Mouse (Mus musculus) kidney, adult 8-10 months (tissue): ENCODE measurements around the gene Gba2.
A peak's percentile ranks its signal among the peaks of the same experiment; 100 is the strongest.
"Not testable (repeated sequence)": the region's sequence is repeated elsewhere in the genome, so short reads cannot be mapped to it uniquely, and the experiment has no call there.

ENCODE experiments used
- DNase-seq, 2 experiments: peaks; one replicate each; pipeline ENCODE4 v3.0.0; 2022

The Gba2 gene

DNA sequence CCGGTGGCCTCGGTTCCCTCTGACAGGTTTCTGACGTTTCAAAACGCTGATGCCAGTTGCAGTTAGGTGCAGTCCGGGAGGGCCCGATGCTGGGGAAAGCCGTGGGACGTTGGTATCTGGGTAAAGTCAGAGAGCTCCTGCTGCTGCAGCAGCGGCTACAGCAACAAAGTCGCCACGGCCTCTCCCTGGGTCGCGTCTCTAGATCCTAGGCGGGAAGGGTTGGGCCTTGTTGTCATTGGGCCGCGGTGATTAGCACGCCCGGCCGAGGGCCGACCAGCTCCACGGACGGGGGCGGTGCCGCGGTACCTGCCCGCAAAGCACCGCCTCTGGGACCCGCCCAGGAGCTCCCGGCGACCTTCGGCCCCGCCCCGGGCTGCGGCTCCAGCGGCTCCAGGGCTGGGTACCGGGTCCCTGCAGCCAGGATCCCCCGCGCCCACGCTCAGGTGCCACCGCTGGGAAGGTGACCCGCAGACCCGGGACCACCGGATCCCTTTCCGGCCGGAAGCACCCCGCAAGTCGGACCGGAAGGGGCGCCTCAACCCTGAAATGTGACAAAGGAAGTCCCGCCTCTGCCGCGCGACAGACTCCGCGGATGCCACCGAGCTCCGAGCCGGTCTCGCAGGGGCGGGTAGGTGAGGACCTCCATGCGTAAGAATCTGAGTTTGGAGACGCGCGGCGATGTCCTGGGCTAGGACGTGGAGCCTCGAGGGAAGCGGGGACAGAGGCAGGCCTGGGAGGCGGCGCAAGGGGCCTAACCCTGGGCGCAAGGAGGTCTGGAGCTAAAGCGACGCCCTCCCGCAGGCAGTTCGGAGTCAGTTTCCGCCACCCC lies at the start of gene Gba2, which contains the start of gene Rgp1:
Gene Gba2, minus strand, starts transcription at position 498 of the 829 bp plus-strand sequence.
Gene Rgp1, plus strand, starts transcription at position 340 of the 829 bp plus-strand sequence.
- peak; percentile 91 to 93 for DNase-seq

DNA sequence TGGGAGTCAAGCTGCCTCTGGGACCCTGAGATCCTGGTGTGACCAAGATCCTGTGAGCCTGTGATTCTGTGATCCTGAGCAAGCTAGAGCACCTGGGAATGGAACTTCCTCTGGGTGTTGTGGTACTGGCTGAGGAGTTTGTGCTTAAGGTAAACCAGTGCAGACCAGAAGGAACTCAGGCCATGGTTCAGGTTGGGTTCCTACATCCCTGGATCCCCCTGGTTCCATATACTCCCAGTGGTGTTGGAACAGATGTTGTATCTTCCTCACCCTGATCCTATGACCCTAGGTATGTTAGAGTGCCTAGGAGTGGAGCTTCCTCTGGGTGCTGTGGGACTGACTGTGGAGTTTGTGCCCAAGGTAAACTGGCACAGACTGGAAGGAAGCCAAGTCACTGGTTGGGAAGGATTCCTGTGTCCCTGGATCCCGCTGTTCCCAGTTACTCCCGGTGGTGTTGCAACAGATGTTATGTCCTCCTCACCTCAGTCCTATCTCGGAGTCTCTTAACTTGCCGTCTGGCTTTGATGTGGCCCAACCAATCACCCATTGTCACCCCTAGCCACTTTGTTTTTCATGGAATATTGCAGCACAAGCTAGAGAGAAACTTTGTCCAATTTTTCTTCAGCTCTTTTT lies 41.6 kb upstream of the Gba2 start:
- DNase-seq, result no peak

DNA sequence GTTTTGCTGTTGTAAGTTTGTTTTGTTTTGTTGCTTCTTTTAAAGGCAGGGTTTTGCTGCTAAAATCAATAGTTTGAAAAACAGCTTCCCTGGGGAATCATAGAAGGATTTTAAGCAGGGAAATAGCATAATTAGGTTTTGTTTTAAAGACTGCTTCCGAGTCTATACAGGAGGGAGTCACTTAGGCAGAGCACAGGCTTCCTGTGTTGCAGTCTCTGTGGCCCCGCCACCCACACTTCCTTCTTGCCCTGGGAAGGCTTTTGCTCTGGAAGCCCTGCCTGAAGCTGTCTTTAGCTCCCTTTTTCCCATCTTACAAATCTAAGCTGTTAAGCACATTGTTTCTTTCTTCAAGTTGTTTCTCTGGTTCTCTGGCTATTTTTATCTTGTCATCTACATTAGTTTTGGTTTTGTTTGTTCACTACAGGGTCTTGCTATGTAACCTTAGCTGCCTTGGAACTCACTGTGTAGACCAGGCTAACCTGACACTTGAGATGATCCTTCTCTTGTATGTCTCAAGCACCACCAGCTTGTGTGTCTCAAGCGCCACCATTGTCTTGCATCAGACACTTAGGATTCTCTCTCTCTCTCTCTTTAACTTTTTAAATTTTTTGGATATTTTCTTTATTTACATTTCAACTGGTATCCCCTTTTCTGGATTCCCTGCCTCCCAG lies 34.5 kb upstream of the Gba2 start:
- DNase-seq, result no peak

DNA sequence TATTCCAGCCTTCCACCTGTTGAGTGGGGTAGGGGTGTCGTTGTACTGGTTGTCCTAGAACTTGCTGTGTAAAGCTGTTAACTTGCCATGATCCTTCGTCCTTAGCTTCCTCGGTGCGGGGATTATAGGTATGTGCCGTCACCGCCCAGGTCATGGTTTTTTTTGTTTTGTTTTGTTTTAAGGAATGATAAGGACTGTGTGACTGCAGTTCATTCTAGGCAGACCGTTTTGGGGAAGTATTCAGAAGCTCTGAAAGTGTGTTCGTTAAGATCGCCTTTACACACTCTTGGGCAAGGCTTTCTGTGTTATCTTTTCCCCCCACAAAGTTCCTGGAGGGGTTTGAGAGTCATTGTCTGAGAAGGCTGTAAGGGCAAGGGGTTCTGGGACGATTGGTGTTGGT lies 33.9 kb upstream of the Gba2 start:
- DNase-seq, result no peak

DNA sequence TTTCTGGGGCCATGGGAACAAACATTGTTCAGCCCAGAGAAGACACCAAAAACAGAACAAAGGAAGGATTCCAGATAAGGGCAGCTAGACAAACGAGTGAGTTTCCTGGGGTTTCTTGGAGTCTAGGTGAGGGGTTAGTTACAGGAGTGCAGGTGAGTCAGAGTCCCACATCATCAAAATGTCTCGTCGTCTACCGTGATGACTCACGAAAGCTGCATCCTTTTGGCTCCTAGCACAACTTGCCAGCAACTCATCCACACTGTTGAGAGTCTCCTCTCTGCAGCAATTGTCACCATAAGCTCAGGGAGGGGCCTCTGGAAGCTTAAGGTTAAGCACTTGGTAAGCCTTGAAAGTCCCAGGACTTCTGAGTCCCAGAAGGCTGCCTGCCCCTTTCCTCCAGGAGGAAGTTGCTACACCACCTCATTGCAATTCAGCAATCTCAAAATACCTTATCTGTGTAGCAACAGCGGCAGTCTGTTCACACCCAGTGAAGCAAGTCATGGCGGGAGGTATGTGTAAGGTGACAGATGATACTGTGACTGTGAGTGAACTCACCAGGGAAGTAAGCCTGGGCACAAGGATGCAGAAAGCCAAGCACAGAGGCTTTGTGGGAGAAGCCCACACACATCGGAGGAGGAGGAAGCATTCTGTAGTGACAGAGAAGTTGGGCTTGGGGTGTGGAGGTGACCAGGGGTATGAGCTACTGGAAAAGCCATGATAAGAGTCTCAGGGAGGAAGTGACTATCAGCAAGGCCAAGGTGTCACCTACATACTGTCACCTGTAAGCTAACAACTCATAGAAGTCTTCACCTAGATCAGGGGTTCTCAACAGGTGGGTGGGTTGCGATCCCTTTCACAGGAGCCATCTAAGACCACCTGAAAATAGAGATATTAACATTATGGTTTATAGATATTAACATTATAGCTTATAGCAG lies 26.3 kb upstream of the Gba2 start:
- DNase-seq, result no peak

DNA sequence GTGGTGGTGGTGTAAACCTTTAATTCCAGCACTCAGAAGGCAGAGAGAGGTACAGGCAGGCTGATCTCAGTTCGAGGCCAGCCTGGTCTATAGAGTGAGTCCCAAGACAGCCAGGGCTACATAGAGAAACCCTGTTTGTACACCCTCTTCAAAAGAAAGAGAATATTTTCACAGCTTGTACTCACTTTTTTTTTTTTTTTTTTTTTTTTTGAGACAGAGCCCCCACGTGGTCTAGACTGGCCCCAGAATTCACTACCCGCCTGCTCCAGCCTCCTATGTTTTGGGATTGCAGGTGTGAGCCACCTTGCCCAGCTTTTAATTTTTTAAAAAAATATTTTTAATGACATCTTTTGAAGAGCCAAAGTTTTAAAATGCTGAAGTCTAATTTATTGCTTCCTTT lies 25.4 kb upstream of the Gba2 start:
- DNase-seq, result no peak

DNA sequence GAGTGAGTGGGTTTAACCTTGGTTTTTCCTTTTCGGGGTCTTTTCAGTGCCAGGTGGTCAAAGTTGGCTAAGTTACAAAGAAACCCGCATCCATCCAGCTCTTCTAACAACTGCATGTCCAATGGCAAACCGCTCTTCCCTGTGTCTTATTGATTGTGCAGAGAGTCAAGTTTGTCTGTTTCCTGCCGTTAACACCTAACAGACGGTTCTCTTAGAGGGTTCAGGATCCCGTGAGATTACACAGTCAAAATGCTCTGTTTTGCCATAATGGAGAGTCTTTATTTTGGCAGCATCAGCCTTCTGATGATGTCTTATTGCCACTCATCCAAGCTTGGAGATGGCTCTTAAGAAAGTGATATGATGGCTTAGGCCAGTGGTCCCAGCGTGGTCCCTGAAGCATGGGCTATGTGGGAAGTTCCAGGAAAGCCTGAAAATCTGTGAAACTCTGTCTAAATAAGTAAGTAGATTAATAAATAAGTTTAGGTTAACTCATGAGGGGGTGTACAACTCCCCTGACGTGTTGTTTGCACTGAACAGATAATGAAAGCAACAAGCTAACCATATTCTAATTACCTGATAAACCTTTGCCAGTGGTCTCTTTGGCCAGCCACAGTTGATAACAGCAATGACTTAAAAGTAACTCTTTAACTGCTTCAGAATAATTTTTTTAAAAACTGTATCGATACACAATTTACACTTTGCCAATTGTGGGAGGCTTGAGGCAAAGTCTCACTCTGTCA lies 21.7 kb upstream of the Gba2 start:
- DNase-seq, result no peak

DNA sequence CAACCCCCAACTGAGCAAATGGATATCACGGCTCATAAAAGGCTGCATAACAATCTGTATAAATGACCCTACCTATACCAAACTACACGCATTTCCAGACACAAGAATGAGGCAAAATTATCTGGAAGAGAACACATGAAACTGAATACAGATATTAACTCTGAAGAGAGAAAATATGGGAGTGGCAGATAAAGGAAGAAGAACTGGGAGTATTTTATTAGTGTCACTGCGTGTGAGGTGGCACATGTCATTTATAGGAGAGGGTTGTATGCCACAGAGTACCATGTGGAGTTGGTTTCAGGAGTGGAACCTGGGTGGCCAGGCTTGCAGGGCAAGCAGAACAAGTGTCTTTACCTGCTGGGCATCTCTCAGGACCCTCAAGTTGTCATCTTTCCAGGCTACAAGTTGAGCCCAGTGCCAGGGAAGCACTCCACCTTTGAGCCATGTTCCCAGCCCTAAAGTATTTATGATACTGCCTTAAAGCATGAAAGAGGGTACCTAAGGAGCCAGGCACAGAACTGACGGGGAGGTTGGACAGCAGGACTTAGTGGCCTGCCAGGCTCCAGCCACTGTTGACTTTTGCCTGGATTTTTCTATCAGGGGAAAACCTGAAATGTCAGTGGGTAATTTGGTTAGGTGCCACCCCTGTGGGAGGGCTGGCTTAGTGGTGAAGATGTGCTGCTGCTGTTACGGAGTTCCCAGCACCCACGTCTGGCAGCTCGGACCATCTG lies 20.1 kb upstream of the Gba2 start:
- DNase-seq, result no peak

DNA sequence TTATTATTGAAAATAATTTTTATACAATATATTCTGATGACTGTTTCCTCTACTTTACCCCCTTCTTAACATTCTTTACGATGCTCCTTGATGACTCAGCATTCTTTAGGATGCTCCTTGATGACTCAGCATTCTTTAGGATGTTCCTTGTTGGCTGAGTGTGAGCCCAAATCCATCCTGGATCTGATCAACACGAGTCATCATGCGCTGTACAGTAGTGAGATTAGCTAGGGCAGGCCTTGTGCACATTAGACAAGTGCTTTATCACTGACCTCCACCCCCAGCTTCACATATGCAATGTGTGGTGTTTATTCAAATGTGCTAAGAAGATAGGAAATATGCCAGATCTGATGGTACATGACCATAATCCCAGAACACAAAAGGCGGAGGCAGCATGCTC lies 19.5 kb upstream of the Gba2 start:
- DNase-seq, result no peak

DNA sequence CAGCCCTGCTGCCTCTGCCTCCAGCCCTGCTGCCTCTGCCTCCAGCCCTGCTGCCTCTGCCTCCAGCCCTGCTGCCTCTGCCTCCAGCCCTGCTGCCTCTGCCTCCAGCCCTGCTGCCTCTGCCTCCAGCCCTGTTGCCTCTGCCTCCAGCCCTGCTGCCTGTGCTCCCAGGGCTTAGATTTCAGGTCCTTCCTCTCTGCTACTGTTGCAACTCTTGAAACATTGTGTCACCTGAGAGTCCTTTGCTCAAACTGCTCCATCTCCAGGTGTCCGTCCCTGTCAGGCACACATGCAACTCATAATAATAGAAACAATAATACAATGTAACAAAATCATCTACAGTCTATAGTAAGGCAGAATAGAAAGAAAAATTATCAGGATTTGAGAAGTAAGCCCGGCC lies 17.9 kb upstream of the Gba2 start:
- not testable (repeated sequence) for DNase-seq

DNA sequence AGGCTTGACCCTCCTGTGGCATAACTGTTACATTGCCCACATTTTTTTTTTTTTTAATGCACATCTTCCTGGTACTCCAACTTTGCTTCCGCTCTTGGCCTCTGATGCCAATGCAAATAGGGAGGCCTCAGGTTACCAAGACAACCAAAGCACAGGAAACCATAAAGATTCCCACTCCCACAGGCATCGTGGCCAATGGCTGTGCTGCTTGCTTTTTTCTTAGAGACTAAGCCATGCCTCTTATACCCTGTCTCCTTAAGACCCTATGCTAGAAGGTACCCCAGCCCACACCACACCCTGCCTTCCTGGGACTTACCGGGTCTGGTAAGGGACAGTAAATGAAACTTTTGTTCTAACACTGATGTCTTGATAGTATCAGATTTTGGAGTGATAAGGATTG lies 14.8 kb upstream of the Gba2 start:
- DNase-seq, result no peak

DNA sequence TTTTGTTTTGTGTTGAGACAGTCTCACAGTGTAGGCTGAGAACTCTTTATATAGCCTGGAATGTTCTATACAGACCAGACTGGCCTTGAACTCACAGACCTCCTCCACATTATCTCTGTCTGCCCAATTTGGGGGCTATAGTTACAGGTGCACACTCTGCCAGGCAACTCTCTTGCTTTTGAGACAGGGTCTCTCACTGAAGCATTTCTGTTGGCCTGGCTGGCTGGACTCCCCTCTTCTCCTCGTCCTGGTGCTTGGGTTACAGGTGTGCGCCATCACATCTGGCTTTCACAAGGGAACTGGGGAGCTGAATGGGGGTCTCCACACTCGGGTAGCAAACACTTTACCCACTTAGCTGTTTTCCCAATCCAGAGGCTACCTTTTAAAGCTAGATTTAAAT lies 13.3 kb upstream of the Gba2 start:
- DNase-seq, result no peak

DNA sequence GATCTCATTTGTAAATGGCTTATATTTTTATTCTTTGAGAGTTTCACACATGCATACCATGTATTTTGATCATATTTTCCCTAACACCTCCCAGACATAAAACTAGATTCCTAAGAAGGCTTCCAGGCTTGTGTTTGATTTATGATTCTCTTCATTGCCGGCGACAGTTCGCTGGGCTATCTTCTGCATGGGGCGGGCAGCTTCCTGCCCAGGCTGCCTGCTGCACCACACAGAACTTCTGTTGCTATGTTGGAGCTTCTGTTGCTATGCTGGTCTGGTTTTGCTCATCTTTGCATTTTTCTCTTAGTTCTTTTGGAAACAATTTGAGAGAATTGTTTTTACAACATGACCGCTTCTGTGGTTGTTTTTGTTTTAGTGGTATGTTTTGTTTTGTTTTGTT lies 12.9 kb upstream of the Gba2 start:
- DNase-seq, result no peak

DNA sequence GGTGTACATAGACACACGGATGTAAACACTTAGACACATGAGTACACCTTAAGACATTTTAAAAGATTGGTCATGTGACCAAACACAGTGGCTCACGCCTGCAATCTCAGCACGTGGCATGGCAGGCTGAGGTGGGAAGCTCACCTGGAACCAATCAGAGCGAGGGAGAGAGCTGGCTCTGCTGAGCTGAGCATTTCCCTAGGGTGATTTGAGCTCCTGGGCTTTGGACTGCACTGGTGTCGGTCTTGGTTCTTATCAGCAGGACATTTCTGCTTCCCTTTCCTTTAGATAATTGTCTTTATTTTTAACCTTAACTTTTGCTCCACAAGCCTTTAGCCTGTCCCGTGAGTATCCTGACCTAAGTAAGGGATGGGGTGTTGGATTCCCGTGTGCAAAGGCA lies 9.0 kb upstream of the Gba2 start:
- peak in 1 of 2 experiments; percentile 37 for DNase-seq

DNA sequence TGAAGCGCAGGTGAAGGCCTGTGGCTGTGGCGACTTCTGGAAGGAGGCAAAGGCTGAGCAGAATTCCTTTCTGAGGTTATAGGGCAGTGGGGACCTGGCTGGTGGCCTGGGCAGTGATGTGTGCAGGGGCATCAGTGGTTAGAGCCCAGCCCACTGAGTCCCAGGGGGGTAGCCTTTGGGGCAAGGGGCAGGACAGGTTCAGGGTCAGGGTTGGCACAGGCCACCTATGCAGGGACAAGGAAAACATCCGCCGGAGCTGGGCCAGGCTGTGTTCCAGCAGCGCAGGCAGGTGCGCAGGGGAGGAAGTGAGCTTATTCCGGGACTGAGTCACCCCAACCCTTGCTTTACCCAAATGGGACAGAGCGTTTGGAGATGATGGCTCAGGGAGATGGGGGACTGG lies 7.7 kb upstream of the Gba2 start:
- peak; percentile 89 for DNase-seq

DNA sequence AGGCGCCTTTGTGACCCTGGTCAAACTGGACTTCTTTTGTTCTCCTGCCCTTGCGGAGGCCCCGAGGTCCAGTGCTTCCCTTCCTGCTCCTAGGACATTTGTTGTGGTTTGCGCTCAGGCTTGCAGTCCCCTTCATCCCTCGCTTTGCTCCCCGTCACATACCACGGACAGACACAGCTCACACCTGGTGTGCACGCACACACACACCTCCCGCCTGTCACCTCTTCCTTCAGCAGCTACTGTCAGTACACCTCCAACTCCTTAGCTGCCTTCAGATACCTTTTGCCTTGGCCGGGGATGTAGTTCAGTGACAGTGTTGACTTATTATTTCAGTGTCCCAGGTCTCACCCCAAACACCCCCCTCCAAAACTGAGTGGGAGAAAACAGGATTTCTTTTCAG lies 7.0 kb upstream of the Gba2 start:
- no peak for DNase-seq

DNA sequence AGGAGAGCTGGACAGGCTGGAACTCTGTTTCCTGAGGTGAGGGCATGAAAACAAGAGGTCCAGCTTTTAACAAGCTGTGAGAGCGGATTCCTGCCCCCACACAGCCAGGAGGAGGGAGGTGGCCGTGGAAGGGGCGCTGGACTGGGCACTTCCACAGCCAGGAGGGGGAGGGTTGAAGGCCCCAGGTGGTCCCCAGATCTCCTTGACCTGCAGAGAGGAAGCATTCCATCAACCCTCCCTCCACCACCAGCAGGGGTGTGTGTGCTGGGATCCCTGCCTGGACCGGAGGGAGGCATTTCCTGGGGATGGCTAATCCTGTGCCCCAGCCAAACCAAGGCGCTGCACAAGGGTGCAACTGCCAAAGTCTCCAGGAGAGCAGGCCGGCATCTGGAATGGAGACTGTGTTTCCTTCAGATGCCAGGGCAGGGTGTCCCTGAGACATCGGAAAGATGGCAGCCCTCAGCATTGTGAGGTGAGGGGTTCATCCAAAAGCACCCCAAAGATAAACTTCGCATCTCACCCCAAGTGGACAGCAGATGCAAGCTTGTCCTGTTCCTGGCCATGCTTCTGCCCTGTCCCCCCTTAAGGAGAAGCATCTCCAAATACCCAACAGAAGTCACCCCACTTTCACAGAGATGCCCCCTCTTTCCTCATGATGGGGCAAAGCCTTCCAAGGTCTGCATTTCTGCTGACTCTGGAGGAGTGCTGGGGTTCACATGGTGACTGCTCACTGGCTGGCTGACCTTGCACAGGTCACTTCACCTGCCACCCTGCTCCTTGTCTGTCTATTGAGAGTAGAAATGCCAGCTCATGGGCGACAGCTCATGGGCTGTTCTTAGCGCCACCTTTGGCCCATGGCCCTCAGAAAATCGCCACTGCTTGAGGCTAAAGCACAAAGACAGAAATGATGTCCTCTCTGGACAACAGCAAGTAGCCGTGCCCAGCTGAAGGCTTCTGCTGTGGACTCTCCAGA lies 6.1 kb upstream of the Gba2 start, which contains the start of gene Msmp:
Gene Msmp, minus strand, starts transcription at position 51 of the 973 bp plus-strand sequence.
- DNase-seq, result peak; percentile 54 to 65

DNA sequence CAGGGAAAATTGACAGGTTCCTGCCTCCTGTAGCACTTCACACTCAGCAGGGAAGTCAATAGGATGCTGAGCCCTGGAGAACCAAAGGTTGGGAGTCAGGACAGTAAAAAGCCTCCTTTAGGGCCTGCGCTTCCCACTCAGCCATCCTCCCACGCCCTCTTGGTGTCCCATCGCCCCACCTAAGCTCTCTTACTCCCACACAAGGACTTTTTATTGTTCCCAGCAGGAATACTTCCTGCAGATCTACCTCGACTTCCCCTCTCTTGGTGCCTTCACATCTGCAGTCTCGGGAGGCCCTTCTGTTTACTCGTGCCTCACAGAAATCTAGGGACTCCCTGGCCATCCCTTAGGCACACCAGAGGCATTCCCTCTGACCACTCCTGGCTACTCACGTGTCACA lies 4.7 kb upstream of the Gba2 start:
- DNase-seq, result no peak

DNA sequence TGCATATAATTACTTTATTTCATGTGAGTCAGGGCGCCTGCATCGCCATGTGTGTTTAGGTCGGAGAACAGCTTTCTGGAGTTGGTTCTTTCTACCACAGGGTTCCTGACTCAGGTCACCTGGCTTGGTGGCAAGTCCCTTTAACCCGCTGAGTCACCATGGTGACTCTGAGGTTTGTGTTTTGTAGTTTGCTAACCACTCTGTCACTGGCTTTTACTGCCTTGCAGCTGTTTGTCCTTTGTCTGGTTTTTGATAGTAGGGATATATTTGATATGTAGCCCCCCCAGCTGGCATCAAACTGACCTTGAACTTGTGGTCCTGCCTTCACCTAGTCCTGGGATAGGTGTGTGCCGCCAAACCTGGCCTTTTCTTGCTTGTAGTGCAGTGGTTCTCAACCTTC lies 3.6 kb upstream of the Gba2 start:
- no peak for DNase-seq

DNA sequence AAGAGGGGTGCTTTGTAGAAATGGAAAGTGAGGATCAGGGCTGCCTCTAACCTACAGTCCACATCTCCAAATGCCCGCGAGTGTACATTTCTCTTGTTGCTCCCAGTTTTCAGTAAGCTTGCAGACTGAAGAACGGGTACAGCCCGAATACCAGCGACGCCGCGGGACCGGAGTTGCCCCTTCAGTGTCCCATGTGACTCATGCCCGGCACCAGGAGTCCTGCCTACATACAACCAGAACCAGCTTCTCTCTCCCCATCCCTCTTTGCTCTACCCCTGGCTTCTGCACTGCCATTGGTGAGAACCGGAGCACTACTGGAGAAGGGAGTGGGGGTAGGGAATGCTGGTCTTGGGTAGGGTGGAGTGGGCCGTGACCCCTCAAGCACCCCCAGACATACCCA lies 2.7 kb upstream of the Gba2 start:
- no peak for DNase-seq
